Mouse (Mus musculus): ENCODE results near the gene Mtx3.
A peak's percentile ranks its signal among the peaks of the same experiment; 100 is the strongest.
"Not testable (repeated sequence)": the region's sequence is repeated elsewhere in the genome, so short reads cannot be mapped to it uniquely, and the experiment has no call there.

Gene Mtx3

DNA sequence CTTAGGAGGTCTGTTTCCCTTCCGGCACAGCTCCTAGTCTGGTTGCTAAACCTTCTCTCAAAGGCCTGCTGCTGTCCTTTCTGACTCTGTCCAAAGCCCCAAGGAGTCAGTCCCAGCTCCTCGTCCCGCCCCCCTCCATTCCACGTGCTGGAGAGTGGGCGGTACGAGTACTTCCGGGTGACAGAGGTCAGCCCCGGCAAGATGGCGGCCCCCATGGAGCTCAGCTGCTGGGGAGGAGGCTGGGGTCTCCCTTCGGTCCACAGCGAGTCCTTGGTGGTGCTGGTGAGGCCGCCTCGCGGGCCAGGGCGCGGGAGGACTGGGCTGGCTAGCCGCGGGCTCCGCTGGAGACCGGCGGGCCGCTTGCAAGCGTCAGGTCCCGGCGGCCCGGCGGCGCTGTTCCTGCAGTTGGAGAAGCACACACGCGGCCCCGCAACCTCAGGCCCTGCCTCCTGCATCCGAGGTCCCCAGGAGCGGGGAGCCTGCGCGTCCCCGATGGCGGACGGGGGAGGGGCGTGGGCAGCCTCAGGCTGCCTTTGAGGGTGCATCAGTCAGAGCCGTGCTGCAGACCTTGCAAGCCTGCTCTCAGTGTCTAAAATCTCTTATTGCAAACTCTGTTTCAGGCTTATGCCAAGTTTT lies at the start of gene Mtx3:
TSS of gene Mtx3 (plus strand) at position 175 of the 636 bp plus-strand sequence.
- DNase-seq (ENCODE audit: low spot score in 2 of 2) = peak; percentile 77 to 80

DNA sequence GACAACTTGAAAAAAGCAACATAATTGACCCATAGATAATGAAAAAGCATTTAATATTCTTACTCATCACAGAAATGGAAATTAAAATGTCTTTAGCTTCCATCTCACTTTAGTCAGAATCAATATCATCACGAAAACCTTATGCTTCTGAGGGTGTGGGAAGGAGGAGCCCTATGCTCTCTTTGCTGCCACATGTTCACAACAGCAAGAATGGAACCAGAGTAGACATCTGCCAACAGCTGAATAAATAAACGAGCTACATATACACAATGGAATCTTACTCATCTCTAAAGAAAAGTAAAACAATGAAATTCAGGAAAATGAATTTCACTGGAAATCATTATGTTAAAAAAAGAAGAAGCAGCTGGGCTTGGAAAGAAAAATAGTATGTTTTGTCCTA lies 45.7 kb upstream of the Mtx3 start:
- no peak for DNase-seq (ENCODE audit: low spot score in 2 of 2)

DNA sequence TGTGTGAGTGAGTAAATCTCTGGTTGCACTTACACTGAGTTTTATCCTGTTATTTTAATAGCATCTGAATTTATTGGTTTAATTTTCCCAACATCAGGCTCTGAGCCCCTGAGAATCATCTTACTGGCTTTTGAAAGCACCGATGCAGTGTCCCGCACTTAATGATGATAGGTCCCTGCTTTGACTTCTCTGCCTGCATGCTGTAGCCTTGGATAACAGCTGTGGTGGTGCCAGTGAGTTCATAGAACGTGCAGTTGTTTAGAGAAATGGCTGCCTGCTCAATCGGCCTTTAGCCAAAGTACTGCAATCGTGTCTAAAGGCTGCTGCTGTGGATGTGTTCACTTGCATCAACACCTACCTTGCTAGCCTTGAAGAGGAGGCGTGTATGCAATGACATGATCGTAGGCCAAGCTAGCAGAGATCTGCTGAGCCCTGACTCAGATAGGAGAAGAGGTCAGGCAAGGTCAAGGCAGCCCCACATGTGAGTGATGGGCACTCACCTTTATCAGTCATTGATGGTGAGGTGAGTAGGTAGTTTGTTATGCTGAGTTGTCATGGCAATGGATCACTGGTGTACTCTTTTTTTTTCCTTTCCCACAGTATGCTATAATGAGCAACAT lies 45.1 kb upstream of the Mtx3 start:
- DNase-seq (ENCODE audit: low spot score in 2 of 2) = no peak

DNA sequence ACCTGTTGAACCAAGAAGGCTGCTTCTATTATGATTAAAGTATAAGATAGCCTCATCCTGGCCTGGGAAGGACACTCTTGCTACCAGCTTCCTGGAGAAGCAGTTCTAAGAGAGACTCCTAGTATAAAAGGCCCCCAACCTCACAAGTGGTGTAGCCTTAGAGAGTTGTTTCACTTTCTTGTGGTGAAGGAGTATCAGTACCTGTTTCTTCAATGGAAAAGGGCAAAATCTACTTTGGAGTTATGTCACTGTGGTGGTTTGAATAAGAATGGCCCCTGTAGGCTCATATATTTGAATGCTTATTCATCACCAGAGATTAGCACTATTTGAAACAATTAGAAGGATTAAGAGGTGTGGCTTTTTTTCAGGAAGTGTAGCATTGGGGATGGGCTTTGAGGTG lies 37.8 kb upstream of the Mtx3 start:
- DNase-seq (ENCODE audit: low spot score in 2 of 2) = no peak

DNA sequence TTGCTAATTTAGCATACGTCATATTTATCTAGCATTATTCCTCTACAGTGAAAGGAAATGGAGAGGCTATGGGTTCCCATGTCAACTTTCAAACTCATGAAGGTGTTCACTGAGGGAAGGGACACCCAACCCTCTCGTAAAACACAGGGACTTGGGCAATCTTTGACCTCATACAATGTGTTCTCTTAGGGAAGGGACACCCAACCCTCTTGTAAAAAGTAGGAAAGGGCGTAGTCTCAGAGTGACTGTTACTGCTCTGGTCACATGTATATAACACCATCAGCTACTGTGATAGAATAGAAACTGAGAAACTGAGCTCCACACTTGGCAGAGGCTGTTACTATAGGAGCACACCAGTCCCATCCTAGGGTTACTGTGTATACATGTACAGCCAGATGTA lies 36.7 kb upstream of the Mtx3 start:
- DNase-seq (ENCODE audit: low spot score in 2 of 2) = no peak

DNA sequence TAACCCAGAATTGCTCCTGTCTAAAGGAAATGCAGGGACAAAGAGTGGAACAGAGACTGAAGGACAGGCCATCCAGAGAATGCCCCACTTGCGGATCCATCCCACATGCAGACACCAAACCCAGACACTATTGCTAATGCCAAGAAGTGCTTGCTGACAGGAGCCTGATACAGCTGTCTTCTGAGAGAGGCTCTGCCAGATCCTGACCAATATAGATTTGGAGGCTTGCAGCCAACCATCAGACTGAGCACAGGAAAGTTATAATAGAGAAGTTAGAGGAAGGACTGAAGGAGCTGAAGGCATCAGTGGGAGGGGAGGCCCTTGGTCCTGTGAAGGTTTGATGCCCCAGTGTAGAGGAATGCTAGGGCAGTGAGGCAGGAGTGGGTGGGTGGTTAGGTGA lies 34.0 kb upstream of the Mtx3 start:
- not testable (repeated sequence) for DNase-seq (ENCODE audit: low spot score in 2 of 2)

DNA sequence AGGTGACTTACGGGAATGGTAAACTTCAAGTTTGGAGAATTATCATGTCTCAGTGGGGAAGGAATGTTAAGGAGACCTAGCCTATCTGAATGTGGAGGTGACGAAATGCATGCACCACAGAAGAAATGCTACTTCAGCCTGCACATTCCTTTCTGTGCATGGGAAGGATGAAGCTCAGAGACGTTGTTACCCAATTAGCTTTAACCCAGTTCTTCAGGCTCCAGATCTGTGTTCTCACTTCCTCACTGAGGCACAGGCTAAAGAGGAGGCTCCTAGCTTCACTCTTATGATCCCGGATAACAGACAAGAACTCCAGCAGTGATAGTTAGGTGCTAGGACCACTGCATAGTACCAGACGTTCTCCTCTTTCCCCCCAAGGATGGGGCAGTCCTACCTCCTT lies 28.2 kb upstream of the Mtx3 start:
- no peak for DNase-seq (ENCODE audit: low spot score in 2 of 2)

DNA sequence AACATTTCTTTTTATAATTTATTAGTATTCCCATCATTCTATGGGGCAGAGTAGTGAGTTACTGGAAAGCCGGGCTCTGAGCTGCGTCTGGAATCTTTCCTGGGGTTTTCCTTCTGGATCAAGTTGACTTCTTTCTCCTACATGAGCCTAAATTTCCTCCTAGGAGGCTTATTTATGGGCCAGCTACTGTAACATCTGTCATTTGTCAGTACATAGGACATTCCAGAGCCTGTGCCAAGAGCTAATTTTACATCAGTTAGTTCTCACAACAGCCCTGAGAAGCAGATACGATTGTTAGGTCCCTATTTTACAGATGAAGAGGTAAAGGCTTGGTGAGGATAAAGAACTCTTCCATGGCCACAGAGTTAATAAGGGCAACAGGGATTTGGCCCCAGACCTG lies 27.2 kb upstream of the Mtx3 start:
- no peak for DNase-seq (ENCODE audit: low spot score in 2 of 2)

DNA sequence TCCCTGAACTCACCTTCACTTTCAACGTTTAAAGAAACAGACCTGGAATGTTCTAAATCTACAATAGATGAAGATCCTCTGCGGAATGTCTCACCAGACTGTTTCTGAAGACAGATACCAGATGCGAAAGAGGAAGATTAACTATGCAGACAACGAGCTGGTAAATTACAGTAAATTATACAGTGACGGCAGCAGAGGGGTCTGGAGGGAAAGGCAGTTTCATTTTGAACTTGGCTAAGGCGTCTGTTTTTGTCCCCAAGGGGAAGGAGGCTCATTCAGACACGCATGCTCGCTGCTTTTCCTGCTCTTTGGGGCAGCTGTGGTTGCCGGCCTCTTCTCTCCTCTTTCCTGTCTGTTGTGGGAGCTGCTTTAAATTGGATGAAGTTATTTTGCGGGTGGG lies 15.7 kb upstream of the Mtx3 start:
- DNase-seq (ENCODE audit: low spot score in 2 of 2) = no peak

DNA sequence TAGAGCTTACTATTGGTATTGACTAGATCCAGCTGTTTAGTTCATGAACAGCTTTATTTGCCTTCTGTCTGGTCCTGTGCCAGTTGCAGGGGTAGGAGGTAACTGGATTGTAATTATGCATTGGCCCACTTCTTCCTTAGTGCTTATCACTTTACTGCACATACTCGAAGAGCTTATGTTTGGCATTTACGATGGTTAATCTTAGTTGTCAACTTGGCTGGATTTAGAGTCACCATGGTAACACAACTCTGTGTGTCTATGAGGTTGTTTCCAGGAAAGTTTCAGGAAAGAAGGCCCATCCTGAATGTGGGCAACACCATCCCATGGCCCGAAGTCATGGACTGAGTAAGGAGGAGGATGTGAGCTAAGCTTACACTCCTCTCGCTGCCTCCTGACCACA lies 11.4 kb upstream of the Mtx3 start:
- DNase-seq (ENCODE audit: low spot score in 2 of 2) = no peak

DNA sequence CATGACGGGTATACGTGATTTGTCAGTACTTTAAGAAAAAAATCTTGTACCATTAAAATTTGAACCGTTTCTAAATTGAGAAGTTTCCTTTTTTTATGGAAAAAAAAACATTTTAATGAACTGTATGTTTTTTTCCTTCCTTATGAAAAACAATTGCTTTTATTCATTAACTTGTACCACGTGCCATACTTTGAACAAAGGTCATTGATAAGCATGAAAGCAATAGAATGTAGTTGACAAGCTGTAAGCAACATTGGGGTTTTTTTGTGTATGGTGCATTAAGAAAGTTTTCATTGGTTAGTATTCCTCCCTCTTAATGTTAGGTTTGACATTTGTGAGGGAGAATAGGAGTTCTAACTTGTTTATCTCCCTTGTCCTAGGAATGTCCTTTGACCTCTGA lies 1.9 kb downstream of the Mtx3 start:
- DNase-seq (ENCODE audit: low spot score in 2 of 2) = no peak

DNA sequence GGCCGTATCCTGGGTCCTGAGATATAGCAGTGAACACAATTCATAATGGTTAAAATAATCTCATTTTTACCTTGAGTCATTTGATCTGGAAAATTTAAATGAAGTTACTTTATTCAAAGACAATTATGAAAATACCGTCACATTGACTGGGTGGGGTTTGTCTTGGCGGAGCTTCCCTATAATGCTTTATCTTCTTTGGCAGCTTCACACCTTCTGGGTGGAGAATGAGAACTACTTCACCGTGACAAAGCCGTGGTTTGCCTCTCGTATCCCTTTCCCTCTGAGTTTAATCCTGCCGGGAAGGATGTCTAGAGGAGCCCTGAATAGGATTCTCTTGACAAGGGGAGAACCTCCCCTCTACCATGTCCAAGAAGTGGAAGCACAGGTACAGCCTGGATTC lies 2.8 kb downstream of the Mtx3 start:
- no peak for DNase-seq (ENCODE audit: low spot score in 2 of 2)

DNA sequence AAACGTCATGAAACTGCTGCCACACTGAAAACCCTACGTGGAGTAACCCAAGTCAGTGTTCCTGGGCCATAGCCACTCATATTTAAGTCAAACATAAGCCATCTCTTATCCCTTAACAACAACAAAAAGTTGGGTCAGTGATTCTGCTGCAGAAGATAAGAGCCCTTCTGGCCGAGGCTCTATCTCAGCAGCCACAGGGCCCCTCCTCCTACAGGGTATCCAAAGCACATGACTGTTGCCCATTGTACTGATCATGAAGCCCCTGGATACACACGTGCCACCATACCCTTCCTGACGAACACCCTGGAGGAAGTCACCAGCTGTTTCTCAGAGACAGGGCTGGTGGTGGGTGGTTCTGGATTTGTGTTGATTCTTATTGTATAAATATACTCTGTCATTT lies 3.4 kb downstream of the Mtx3 start:
- DNase-seq (ENCODE audit: low spot score in 2 of 2) = no peak

DNA sequence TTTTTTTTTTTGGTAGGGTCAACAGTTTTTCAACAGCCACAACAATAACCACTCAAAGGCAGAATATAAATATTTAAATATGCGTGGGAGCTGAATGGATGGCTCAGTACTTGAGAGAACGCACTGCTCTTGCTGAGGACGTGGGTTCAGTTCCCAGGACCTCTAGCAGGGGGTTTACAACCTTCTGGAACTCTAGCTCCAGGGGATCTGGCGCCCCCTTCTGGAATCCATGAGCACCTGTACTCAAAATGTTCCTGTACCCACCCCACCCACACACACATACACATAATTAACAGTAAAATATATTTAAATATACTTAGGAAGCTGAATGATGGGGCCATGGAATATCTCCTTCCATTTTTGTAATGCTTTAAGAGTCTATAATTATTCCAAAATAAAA lies 11.3 kb downstream of the Mtx3 start:
- no peak for DNase-seq (ENCODE audit: low spot score in 2 of 2)

DNA sequence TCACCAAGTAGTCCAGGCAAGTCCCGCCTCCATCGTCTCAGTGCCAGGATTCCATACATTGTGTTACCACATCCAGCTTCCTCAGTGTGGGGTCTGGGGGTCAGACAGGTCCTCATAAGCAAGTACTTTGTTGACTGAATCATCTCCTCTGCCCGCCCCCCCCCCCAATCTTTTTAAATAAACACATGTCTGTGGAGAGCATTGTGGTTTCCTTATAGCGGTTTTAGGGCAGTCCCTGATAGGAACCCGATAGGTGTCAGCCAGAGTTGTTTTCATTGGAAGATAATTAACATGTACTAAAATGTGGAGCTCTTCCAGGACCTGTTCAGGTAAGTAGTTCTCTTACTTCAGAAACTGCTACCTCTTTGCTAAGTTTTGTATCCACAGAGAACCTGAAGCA lies 14.2 kb downstream of the Mtx3 start:
- no peak for DNase-seq (ENCODE audit: low spot score in 2 of 2)

DNA sequence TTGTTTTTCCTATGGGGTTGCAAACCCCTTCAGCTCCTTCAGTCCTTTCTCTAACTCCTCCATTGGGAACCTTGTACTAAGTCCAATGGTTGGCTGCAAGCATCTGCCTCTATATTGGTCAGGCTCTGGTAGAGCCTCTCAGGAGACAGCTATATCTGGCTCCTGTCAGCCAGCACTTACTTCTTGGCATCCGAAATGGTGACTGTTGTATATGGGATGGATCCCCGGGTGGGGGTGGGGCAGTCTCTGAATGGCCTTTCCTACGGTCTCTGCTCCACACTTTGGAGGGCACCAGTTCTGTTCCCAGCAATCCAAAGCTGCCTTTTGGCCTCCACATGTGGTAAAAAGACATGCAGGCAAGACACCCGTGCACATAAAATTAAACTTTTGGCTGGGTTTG lies 15.4 kb downstream of the Mtx3 start:
- no peak for DNase-seq (ENCODE audit: low spot score in 2 of 2)

DNA sequence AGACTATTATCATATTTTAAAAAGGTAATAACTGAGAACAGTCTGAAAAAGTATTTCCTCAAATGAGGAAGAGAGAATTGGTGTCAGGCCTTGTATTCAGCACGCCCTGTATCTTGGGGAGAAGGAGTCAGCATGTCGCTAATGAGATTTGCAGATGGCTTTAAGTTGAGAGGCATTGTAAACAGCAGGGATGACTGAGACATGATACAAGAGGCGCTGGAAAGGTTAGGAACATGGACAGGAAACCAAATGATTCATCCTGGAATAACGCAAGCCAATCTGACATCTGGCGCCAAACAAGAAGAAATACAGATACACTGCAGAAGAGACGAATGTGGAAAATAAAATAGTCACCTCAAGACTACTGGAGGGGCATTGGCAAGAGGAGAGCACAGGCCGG lies 20.8 kb downstream of the Mtx3 start:
- no peak for DNase-seq (ENCODE audit: low spot score in 2 of 2)

DNA sequence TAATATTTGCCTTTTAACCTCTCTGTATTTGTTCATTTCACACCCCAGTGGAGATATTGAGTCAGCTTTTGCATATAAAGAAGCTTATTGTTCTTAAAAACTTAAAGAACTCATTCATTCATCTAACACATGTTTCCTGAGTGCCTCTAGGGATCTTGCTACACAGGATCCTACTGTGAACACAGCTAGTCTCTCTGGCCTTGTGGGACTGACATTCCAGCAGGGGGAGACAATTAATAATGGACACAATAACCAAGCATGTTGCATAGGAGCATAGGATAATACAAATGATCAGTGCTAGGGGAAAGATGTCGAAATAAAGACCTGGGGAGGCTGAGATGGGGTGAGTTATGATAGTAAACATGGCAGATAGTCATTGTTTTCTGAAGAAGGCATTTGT lies 22.1 kb downstream of the Mtx3 start:
- no peak for DNase-seq (ENCODE audit: low spot score in 2 of 2)

DNA sequence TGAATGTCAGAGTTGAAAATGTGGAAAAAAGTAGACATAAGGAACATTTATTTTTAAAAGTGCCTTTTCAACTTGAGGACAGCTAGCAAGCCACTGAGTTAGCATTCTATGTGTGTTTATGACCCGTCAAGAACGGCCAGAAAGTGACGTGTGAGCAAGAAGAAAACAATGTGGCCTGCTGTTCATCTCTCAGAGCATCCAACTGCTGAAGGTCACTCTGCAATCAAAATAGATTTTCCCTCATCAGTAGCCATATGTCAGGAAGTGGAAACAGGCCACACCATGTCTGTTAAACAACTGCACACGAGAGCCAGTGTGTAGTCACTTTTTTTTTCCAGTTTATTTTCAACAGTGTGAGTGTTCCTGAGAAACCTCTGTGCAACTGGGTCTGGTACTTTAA lies 35.0 kb downstream of the Mtx3 start:
- no peak for DNase-seq (ENCODE audit: low spot score in 2 of 2)

DNA sequence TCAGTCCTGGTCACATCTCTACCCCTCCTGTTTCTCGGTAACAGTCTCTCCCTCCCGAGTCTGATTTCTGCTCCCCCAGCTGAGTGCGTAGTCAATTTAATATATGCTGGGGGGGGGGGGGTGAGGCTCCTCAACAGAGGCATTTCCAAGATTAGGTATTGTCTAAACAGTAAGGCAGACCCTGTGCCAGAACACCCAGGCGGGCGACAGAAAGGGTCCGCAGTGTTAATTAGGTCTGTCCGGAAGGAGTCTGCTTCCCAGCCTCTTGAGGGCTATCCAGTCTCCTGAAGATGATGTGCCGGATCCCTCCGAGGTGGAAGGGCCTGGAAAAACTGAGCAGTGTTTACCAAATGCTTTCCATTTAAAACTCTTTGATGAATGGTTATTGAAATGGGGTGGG lies 35.4 kb downstream of the Mtx3 start:
- no peak for DNase-seq (ENCODE audit: low spot score in 2 of 2)

DNA sequence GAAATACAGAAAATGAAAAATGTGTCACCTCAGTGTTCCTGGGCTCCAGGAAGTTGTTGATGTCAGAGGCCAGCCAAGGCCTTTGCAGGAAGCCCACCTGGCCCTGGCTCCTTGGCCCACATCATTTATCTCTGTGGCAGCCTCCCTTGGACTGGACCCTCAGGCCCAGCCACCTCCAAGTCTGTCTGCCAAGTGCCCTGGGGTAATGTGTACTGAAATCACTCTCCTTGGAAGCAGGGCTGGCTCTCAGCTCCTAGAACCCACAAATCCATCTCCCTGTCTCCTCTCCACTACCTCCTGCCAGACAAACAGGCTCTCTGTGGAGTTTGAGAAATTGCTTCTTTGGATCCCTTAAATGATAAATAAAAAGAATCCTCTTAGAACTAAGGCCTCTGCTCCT lies 36.0 kb downstream of the Mtx3 start:
- DNase-seq (ENCODE audit: low spot score in 2 of 2) = no peak

DNA sequence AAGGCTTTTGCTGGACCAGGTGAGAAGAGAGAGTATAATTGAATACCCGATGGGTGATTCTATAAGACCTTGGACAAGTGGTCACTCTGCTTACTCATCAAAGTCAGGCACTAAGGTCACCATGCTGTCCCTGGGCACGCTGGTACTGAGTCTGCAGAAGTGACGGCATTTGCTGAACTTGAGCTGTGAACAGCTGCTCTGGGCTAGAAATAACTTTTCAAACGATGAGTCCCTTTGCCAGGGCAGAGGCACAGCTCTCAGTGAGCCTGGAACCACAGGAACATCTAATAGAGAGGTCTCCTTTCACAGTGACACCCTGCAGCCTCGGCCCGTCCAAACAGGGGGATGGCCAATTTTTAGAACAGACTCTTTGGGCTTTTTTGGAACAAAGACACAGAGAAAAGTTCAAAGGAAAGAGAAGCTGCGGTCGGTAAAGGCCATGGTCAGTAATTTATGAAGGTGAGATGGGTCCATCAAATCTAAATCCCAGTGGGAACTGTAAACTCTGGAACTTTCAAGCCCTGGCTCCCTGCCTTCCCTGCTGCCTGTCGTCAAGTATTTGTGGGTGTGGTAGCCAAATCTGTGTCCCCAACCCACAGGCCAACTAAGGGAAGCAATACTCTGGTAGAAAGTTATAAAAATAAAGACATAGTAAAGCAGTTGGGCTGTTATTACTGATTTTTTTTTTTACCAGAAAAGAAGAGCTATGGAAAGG lies 37.9 kb downstream of the Mtx3 start:
- no peak for DNase-seq (ENCODE audit: low spot score in 2 of 2)

DNA sequence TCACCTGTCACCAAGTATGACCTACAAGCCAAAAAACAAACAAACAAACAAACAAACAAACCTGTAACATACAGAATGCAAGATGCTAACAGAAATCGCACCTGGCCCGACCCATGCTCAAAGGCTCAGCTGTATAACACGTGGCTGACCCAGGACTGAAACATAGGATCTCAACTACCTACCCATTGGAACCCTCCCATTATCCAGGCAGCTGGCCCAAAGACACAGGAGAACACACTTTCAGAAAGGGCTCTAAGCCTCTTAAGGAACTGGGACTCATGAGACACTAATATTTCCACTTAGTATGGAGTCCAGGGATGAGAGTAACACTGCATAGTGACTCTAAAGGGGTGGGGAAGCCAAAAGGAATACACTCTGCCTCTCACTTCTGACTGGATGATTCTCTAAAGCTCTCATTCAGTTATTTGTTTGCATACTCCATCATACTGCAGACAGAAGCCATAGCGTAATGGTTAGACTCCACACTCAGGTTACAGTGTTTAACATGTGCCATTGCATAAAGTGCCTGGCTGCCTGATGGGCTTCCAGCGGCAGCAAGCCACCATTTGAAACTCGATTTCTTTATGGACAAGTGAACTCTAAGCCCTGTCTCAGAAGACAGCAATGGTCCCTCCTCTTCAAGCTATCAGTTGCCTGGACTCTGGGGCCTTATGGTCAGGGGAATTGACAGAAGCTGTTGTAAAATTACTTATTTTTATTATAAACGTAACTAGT lies 38.6 kb downstream of the Mtx3 start:
- DNase-seq (ENCODE audit: low spot score in 2 of 2) = no peak
